Mouse (Mus musculus) neutrophil, adult 5-6 weeks (primary cell): ENCODE data around the gene Poc1a. TPM values are rescaled to one million over a fixed set of nuclear protein-coding genes. Genes with fewer than 3 reads are reported as not detected.

ENCODE experiments used
- ATAC-seq: fragments of 151-379, 151-347 bp; 2 replicates; pipeline ENCODE4 v1.8.0; 2017; ENCODE audit warnings: mild to moderate bottlenecking, moderate TSS enrichment; ENCODE audit not compliant: insufficient number of reproducible peaks, poor library complexity, low FRiP score, severe bottlenecking; ENCODE audit errors: extremely low read depth
- total RNA-seq: library from RNA; stranded (forward); fragments of 200-1000 nt; gene quantifications from 2 replicates; pipeline ENCODE4 v1.2.3, GENCODE M21; 2017

Gene Poc1a
- total RNA-seq, 1 experiment from 2014 or later, result 1.4 TPM

GRCm38 (mm10) chr9:106290636-106291122 is 9.8 kb downstream of the Poc1a start:
- ATAC-seq, result no peak

DNA sequence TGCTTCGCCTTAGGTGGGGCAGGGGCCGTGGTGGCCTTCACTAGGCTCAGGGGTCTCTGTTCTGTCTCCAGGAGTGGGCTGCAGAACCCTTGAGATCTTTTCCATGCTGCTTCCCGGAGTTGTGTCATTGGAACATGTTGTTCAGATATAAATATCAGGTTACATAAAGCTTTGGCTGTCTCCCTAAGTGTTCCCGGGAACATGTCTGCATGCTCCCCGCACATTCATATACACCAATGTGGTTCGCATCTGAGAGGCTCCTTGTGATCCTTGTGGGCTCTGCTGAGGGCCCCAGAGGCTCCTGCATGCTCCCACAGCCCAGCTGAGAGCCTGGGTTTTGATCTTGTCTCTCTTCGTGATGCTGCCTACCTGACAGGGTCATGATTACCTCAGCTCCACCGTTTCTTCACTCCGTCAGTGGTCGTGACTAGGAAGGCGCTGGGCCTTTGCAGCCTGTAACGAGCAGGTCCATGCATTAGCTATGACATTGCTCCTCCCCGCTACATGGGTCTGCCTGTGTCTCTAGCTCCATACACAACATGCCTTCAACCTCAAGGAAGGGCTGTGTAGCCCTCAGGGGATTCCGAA is 12.8 kb downstream of the Poc1a start:
- ATAC-seq, result no peak

GRCm38 (mm10) chr9:106296637-106297174 is 15.8 kb downstream of the Poc1a start:
- no peak for ATAC-seq

GRCm38 (mm10) chr9:106300176-106300803 is 19.4 kb downstream of the Poc1a start:
- no peak for ATAC-seq

DNA sequence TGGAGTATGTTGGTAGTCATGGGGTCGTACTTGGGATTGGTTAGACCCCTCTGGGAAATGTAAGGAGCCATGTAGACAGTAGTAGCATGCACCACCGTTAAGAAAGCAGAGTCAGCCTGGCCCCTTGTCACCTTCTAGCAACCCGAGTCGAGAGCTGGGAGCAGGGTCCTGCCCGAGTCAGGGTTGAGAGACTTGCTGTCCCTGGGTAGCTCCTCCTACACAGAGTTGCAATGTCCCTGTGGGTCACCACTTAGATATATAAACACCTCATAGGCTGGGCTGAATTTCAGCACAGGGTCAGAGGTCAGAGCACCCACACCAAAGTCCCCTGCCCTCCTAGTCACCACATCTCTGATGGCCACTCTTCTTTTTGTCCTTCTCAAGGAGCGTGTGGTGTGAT is 20.1 kb downstream of the Poc1a start:
- ATAC-seq, result no peak

DNA sequence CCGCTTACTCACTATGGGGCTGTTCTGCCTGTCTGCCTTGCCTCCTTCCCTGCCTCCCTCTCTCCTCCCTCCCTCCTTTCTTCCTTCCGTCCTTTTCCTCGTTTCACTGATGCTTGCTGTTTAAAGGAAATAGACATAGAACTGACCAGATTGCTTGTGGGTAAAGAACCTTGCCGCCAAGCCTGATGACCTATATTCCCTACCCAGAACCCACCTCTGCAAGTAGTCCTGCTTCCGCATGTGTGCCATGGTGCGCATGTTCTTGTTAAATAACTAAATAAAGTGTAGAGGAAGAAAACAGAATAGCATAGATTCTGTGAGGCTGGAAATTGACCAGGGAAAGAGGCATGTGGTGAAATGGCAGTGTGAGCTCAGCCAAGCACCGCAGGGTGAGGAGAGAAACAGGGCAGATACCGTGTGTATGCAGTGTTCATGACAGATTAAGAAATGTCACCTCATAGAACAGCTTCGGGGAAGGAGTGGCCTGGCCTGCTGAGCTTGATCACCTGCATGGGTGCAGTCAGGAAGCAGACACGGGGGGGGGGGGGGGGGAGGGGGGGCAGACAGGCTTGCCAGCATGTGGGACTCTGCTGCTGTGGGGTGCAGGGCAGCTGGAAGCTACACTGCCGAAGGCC is 20.7 kb downstream of the Poc1a start:
- no peak for ATAC-seq

- no peak for ATAC-seq
Measured at GRCm38 (mm10) chr9:106302446-106303150, 21.7 kb downstream of the Poc1a start.

DNA sequence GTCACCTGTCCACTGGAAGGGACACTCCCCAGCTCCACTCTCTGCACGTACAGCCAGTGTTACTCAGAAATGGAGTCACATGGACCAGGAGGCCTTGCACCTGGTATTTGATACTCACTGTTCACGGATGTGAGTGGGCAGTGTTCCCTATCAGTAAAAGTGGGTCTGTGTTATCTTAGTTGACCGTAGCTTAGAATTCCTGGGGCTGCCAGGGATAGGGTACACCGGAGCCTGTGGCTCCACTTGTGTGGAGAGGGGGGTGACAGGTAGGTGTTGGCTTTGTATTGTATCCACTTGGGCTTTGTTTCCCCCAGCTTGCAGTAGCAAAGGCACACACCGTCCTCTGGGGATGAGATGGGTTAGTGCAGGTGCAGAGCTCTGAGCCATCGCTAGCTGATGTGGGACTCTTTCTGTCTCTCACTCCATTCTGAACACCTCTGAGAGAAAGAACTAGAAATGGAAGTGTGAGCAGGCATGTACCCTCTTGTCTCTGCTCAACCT is 22.6 kb downstream of the Poc1a start:
- no peak for ATAC-seq

- no peak for ATAC-seq
Measured at GRCm38 (mm10) chr9:106305228-106305627, 24.4 kb downstream of the Poc1a start.

- ATAC-seq, result peak; percentile 66; the same call in 1 of the 2 replicates
Measured at GRCm38 (mm10) chr9:106306662-106307351, 25.9 kb downstream of the Poc1a start.

DNA sequence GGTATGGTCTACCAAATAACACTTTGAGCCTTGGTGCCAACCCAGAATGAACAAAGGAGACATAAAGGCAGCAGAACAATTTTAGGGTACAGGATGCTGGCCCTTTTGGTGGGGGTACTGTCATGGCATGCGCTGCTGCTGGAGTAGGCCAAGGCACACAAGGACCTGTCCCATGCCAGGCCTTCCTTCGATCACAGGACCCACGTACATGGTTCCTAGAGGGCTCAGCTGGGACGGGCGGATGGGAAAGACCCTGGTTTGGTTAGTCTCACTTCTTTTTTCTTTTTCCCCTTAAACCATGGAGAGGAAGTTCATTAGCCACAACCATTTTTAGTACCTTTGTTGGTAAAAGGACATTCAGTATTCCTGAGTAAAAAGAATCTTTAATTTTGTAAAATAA is 27.3 kb downstream of the Poc1a start:
- no peak for ATAC-seq

- ATAC-seq, result peak; percentile 31; the same call in 1 of the 2 replicates
Measured at GRCm38 (mm10) chr9:106308555-106308954, 27.7 kb downstream of the Poc1a start.

DNA sequence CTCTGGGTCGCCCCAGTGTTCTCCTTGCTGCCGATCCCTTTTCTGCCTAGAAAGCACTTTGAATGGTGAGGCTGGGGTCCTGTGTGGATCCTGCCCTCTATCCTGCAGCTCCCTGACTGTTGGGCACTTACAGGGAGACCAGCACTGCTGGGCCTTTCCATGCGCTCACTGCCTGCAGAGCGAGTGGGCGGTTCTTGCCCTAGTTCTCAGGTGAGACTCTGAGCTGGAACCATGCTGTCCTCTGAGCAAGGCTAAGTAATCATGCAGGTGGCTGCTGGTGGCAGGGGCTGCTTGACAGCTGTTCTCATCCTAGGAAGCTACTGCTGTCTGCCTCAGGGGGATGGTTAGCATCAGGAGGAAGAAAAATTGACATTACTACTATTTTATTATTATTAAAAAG is 28.1 kb downstream of the Poc1a start:
- no peak for ATAC-seq

DNA sequence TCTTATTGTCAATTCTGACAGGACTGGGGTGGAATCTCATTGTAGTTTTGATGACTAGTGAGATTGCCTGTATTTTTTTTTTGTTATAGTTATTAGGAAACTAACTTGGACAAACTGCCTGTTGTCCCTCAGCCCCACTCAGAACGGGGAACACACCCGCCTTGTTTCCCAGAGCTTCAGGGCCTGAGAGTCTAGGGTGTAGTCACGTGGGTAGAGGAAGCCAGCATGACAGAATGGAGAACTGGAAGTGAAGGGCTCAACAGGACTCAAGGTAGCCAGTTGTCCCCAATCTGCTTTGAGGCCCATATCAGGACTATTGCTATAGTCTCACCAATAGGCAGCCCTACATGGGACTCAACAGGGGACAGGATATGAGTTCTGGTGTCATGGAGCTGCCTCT is 29.0 kb downstream of the Poc1a start:
- ATAC-seq, result no peak

DNA sequence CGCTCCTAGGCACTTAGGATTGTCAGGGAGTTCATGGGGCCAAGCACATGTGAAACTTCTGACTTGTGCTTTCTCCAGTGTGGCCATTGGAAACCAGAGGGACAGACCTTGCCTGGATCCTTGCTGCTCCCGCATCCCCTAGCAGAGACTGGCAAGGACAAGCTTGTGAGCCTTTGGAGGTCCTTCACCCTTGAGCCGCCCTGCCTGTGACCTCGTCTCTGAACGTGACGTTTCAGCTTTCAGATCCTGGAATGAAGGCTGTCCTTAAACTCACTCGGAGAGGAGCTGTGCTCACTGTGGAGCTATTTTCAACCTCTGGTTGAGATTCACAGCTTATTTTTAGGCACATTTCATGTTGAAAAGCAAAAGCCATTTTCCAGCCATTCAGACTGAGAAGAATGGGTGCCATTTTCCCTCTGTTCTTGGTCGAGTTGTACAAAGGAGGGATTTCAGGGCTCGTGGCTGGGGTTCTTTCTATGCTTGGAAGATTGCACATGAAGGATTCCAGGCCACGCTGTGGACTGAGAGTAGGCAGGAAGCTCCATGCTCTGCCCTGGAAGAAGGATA is 30.8 kb downstream of the Poc1a start:
- ATAC-seq, result no peak

GRCm38 (mm10) chr9:106312950-106313360 is 32.1 kb downstream of the Poc1a start:
- no peak for ATAC-seq

DNA sequence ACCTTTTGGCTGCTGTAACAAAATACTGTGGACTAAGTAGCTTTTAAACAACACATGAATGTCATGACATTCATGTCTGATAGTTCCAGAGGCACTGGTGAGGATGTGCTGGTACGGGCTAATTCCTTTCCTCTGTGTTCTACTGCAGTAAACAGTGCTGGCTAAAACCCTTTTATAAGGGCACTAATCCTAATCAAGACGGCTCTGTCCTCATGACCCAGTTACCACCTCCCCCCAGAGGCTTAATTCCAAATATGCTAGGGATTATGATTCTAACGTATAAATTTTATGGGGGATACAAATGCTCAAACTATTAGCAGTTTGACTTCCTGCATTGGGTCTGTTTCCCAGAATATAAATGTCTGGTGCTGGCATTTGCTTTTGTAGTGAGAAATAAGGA is 33.3 kb downstream of the Poc1a start:
- ATAC-seq, result no peak

- ATAC-seq, result no peak
Measured at GRCm38 (mm10) chr9:106318074-106318473, 37.2 kb downstream of the Poc1a start.
